Mouse (Mus musculus) urinary bladder, postnatal 25 days (tissue): ENCODE results near the gene Sema6d.
A peak's percentile ranks its signal among the peaks of the same experiment; 100 is the strongest.

ENCODE experiments used
- DNase-seq: peaks from one replicate; pipeline ENCODE4 v3.0.0; 2022; ENCODE audit warnings: low spot score

Gene Sema6d

DNA sequence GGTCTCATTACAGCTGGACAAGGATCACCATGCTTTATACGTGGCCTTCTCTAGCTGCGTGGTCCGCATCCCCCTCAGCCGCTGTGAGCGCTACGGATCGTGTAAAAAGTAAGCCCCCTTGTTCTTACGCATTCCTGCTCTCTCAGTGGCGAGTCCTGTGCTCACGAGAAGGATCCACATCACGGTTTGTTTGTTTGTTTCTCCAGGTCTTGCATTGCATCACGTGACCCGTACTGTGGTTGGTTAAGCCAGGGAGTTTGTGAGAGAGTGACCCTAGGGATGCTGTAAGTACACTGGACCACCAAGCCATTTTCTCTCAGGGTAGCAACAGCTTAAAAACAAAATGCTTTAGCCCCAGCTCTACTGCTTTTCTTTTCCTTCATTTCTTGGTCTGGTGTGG, 569.8 kb downstream of the Sema6d start:
- no peak for DNase-seq

DNA sequence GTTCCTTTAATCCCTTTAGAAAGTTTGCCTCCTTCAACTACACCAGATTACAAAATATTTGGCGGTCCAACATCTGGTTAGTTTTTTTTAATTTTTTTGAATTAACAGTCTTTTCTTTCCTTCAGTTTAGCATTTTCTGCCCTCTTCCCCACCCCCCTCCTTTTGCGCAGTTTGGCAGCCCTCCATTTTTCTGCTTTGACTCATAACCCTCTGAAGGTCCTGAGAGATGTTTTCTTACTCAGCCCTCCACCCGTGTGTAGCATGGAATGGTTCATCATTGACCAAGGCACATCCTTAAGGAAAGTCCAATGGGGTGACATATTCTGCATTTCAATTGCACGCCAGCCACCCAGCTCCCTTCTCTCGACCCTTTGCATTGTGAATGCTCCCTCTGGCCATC, 570.9 kb downstream of the Sema6d start:
- no peak for DNase-seq

DNA sequence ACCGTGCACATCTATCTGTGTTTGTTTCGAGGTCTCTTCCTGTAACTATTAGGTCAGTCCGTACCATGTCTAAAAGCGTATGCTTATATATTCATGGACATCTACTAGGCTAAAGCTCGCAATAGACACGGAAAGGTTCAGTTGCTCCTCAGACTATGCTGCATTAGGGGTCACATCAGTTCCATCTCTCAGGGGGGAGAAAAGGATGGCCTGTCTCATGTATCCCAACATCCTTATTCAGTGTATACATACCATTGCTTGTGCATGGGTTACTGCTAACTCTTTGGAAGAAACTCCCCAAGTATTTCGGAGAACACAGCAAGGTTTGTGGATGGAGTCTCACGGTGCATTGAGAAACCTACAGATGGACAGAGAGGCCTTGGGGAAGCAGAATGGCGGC, 571.5 kb downstream of the Sema6d start:
- no peak for DNase-seq

DNA sequence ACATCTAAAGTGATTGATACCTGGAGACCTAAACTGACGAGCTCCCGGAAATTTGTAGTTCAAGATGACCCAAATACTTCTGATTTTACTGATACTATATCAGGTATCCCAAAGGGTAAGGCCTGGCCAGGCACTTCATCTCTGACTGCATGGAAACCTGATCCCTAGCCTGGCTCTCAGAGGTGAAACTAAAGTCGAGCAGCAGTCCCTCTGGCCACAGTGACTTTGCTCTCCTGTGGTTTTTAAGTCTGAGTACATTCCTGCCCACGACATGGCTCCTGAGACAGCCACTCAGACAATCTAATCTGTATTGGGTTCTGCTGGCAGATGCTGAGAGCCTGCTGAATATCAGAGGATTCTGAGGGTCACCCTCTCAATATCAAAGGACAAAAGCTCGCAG, 572.5 kb downstream of the Sema6d start:
- no peak for DNase-seq

DNA sequence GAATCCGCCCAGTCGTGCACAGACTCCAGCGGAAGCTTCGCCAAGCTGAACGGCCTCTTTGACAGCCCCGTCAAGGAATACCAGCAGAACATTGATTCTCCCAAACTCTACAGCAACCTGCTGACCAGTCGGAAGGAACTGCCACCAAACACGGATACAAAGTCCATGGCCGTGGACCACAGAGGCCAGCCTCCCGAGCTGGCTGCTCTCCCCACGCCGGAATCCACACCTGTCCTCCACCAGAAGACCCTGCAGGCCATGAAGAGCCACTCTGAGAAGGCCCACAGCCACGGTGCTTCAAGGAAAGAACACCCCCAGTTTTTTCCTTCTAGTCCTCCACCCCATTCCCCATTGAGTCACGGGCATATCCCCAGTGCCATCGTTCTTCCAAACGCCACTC, 574.4 kb downstream of the Sema6d start:
- no peak for DNase-seq

DNA sequence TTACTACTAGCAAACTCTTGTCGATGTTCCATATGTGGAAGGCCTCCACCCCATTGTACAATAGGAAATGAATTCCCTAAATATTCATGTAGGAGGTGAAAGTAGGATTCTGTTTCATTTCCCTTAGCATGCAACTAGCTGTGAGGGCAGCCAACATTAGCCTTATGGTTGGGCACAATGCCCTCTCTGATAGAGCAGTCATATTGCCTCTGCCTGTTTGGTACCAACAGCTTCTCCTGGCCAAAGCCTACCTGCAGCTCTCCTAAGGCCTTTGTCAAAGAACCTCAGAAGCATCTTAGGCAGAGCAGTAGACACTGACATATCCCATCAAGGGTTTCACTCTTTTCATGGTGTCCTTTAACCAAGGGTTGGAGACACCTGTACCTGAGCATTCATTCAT, 578.7 kb downstream of the Sema6d start:
- no peak for DNase-seq

DNA sequence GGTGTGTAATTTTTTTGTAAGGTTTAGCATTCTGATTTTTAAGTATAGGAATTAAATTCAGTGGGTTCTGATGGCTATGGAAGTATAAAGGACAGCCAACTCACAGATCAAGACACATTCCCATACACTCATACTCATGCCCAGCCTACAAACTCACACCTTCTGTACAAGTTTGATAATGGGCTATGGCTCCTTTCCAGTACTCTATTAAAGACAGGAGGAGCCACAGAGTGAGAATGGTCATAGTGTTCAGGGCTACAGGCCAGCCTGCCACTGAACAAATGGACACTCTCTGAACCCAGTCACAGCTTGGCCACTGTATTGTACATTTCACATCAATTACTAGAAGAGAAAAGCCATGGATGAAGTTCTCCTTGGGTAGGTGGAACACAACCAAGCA, 583.3 kb downstream of the Sema6d start:
- DNase-seq: no peak

DNA sequence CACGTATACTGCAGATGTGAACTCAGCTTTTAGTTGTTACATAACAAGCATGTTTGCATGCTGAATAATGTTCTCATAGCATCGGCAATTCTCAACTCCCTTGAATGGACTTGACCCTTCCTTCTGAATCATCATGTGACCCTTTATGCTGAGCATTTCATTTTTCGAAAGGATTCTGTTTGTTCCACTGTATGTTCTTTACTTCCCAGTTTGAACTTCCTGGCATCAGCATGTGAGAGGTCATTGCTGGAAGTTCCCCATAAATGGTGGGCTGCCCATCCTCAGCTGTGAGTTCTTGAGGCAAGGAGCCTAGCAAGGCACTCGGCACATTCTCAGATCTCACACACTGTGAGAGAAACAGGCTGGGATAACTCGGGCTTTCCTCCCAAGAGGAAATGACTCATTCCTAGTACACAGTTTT, 594.7 kb downstream of the Sema6d start:
- peak; percentile 11 for DNase-seq

DNA sequence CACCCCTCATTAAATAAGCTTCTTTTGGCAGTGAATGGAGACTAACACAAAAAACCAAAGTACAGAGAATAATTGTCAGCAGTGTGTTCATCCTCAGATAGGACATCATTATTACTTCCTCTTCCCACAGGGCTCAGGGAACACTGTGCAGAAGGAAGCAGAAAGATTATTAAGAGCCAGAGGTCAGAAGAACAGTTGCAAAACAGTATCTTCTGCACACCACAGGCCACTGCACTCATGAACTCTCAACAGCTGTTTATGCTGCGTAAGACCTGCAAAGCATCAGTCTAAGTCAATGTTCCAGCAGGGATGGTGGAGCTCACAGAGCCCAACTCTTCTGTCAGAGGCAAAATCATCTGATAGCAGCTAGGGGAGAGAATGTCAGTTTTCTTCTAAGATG, 600.6 kb downstream of the Sema6d start:
- DNase-seq: no peak

DNA sequence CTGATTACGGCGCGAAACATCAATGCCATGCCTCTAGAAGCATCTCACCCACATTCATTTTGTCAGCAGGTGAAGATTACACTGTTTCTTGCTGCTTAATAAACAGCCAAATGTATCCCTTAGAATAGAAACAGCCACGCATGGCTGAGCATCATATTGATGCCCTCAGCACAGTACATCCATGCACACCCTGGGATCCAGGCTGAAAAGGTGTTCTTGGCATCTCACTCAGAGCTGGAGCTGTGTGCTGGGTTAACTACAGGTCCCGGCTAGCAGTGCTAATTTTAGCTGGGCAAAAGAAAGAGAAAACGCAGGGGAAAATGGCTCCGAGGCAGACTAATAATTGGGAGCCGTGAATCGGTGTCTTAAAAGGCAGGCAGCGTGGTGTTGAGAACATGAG, 612.9 kb downstream of the Sema6d start:
- DNase-seq: no peak

DNA sequence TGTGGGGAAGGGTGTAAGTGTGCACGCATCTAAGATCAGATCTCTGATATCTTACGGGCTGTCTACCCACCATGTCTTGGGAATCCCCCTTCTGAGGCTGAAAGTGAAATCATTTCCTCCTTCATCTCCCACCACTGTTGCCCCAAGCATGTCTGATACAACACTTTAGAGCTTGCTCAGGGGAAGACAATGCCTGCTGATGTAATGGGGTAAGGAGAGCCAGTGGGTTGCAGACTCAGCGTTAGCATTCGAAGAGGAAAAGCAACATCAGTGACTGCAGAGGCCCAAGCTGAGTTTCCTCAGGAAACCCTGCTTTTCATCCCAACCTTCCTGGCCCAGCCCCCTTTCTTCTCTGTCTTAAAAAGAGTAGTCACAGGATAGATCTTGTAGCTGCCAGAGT, 615.2 kb downstream of the Sema6d start:
- DNase-seq: no peak

DNA sequence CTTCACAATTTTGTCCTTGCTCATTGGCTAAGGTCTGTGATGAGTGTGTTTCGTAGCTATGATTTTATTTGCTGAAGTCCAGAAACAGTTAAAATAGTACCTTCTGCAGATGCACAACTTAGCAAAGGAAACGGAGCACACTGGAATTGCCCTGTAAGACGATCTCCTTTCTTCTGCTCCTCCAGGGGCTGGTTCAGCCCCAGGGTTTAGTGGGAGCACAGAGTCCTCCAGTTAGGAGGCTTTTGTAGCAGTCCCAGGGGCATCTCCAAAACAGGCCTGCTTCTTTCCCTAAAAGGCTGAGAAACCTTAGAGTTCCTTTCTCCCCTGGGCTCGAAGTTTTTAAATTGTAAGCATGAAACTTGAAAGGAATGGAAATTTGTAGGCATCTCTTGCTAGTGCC, 616.0 kb downstream of the Sema6d start:
- no peak for DNase-seq

DNA sequence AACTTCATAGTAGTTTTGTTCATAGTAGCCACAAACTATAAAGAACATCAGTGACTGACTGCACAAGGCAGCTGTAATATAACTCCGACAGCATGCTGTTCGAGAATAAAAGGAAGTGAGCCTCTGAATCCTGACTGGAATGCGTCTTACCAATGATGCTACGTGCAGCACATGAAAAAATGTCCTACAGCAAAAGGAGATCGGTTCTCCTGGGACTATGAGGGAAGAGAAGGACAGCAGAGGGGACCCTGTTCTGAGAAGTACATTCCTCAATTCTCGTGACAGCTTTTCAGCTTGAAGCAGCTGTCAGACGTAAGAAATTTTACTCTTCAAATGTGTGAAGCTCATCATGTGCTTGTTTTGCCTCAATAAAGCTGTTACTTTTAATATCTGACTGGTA, 617.1 kb downstream of the Sema6d start:
- no peak for DNase-seq
